Comparison of ENCODE assay signal across 9 mouse cellular contexts in the genomic region with DNA sequence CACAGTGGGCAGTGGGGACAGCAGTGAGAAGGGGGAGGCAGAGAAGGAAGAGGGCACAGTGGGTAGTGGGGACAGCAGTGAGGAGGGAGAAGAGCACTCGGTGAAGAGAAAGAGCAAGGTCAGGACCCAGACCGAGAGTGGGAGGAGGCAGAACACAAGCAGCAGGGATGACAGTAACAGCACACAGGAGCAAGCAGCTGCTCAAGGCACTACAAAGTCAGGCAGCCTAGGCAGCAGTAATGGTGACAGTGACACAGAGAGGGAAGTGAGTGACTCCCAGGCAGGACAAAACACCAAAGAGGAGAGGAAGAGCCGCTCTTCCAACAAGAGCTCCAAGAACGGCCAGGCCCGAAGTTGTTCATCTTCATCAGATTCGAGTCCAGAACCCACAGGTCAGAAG. TPM values are rescaled to one million over a fixed set of nuclear protein-coding genes. Genes with fewer than 3 reads are reported as not detected.
DNase-seq lines count a peak whose midpoint lies in the region; ATAC-seq and TF ChIP-seq lines count a peak whose summit lies in the region.
"Had no signal": no experiment of that assay in that cellular context is flagged by ENCODE, and none has a peak within 500 bp of the region (broad histone marks: within the 10 kb centered on the region; RNA-seq: fewer than 3 reads in every experiment).

No protein-coding gene starts in this region.

- no peak for TF ChIP-seq CTCF in testis, adult 2 months (IDR thresholded peaks at IDR 0.05; ENCODE audit: control insufficient read depth, insufficient read depth, insufficient replicate concordance, low read depth, low read length)

- peak overlapping the region; percentile 94 for H3K4me3 ChIP-seq in testis, adult 2 months (ENCODE audit: control insufficient read depth, low read depth, low read length)
- peak overlapping the region; percentile 68 for H3K4me3 ChIP-seq in hindbrain, embryonic 10.5 days
- H3K4me3 ChIP-seq in liver, embryonic 16.5 days (ENCODE audit: low read depth, low read length) = no peak overlapping the region

- peak overlapping the region; percentile 98 for H3K4me2 ChIP-seq in liver, embryonic 16.5 days (ENCODE audit: low read depth, low read length)

- no peaks in the 10 kb centered on the region for H3K27me3 ChIP-seq in testis, adult 2 months (ENCODE audit: control insufficient read depth, insufficient read depth, low read length)
- H3K27me3 ChIP-seq in hindbrain, embryonic 10.5 days (ENCODE audit: insufficient read depth, poor library complexity, severe bottlenecking) = no peaks in the 10 kb centered on the region
- no peaks in the 10 kb centered on the region for H3K27me3 ChIP-seq in liver, embryonic 16.5 days (ENCODE audit: control insufficient read depth, insufficient read depth, low read depth, low read length)

- no peak for ATAC-seq in liver, embryonic 16.5 days (ENCODE audit: low read depth)

- no peaks in the 10 kb centered on the region; the same call in none of the 2 replicates for H3K4me1 ChIP-seq in testis, adult 2 months (ENCODE audit: control insufficient read depth, insufficient read depth, low read length)
- H3K4me1 ChIP-seq in hindbrain, embryonic 10.5 days (replicated peaks) = peaks cover 36% of the 10 kb centered on the region
- H3K4me1 ChIP-seq in liver, embryonic 16.5 days (ENCODE audit: control insufficient read depth, low read depth, low read length) = peaks cover 22% of the 10 kb centered on the region

- WGBS in hindbrain, embryonic 10.5 days = 62% methylated on average over 6 of the region's 6 CpGs
- 86% methylated on average over 6 of the region's 6 CpGs for WGBS in liver, embryonic 16.5 days (ENCODE audit: insufficient replicate concordance)

- no peak for DNase-seq in testis, postnatal 14 days (ENCODE audit: low spot score)
- no peak for DNase-seq in hindbrain, embryonic 10.5 days (ENCODE audit: low spot score)
- DNase-seq in cerebellum, adult 9-10 months = no peak
- no peak for DNase-seq in adrenal gland, postnatal 14 days
- DNase-seq in adrenal gland, postnatal 25 days = no peak
- DNase-seq: cerebellum, postnatal 14 days had no signal

- no peak overlapping the region for H3K27ac ChIP-seq in testis, adult 2 months (ENCODE audit: control insufficient read depth, insufficient read depth, low read depth, low read length)
- H3K27ac ChIP-seq in hindbrain, embryonic 10.5 days = peak overlapping the region; percentile 95
- H3K27ac ChIP-seq in liver, embryonic 16.5 days (ENCODE audit: low read length) = no peak overlapping the region

- TF ChIP-seq POLR2A in testis, adult 2 months (IDR thresholded peaks at IDR 0.05; ENCODE audit: control insufficient read depth, low read depth, low read length) = no peak

- H3K9me3 ChIP-seq in hindbrain, embryonic 10.5 days = no peaks in the 10 kb centered on the region
- H3K9me3 ChIP-seq in liver, embryonic 16.5 days (replicated peaks; ENCODE audit: control insufficient read depth, low read length) = no peaks in the 10 kb centered on the region

- H3K36me3 ChIP-seq in testis, adult 2 months (ENCODE audit: control insufficient read depth, insufficient read depth, low read length) = peaks cover 7% of the 10 kb centered on the region
- peaks cover 77% of the 10 kb centered on the region for H3K36me3 ChIP-seq in hindbrain, embryonic 10.5 days
- peaks cover 30% of the 10 kb centered on the region for H3K36me3 ChIP-seq in liver, embryonic 16.5 days (ENCODE audit: control insufficient read depth, insufficient read depth)

- peak overlapping the region; percentile 75 for H3K9ac ChIP-seq in liver, embryonic 16.5 days (ENCODE audit: low read depth, low read length)

RNA-seq across cellular contexts. Expression of gene Ino80e, which starts 1.6 kb away (rescaled TPM):
- 74.1 and 80.9 TPM in 2 replicates for polyA plus RNA-seq in testis, adult 2 months (2012; rRNA removed)
- polyA plus RNA-seq in hindbrain, embryonic 10.5 days (2016; fragmentation: Nextera tagmentation; extraction: Ambion mirVana) = 102 and 105 TPM in 2 replicates
- 25.7 and 26.6 TPM in 2 replicates for polyA plus RNA-seq in liver, embryonic 16.5 days (2015; fragmentation: Nextera tagmentation; extraction: Ambion mirVana)
- total RNA-seq in adrenal gland, postnatal 14 days (2021) = 39.2 and 41.9 TPM in 2 replicates
- total RNA-seq in adrenal gland, postnatal 25 days (2021) = 44.4 and 50.5 TPM in 2 replicates

RNA-seq across cellular contexts. Expression of gene Hirip3, which starts 2.0 kb away (rescaled TPM):
- polyA plus RNA-seq in testis, adult 2 months (2012; rRNA removed) = 76.6 and 77.1 TPM in 2 replicates
- polyA plus RNA-seq in hindbrain, embryonic 10.5 days (2016; fragmentation: Nextera tagmentation; extraction: Ambion mirVana) = 38.7 and 48.1 TPM in 2 replicates
- 10.0 and 10.8 TPM in 2 replicates for polyA plus RNA-seq in liver, embryonic 16.5 days (2015; fragmentation: Nextera tagmentation; extraction: Ambion mirVana)
- 24.1 and 30.2 TPM in 2 replicates for total RNA-seq in adrenal gland, postnatal 14 days (2021)
- 23.2 and 39.1 TPM in 2 replicates for total RNA-seq in adrenal gland, postnatal 25 days (2021)

RNA-seq across cellular contexts. Expression of gene Doc2a, which starts 16.6 kb away (rescaled TPM):
- 1.9 and 2.2 TPM in 2 replicates for polyA plus RNA-seq in testis, adult 2 months (2012; rRNA removed)
- polyA plus RNA-seq in hindbrain, embryonic 10.5 days (2016; fragmentation: Nextera tagmentation; extraction: Ambion mirVana) = 4.9 and 5.5 TPM in 2 replicates
- polyA plus RNA-seq in liver, embryonic 16.5 days (2015; fragmentation: Nextera tagmentation; extraction: Ambion mirVana) = not detected in 2 replicates
- total RNA-seq in adrenal gland, postnatal 14 days (2021) = 0.63 and 0.64 TPM in 2 replicates
- total RNA-seq in adrenal gland, postnatal 25 days (2021) = 0.52 and 1.9 TPM in 2 replicates
- total RNA-seq: hematopoietic stem cell, adult 5-6 weeks had no signal

RNA-seq across cellular contexts. Expression of gene Taok2, which starts 20.7 kb away (rescaled TPM):
- 43.5 and 49.4 TPM in 2 replicates for polyA plus RNA-seq in testis, adult 2 months (2012; rRNA removed)
- 56.2 and 56.4 TPM in 2 replicates for polyA plus RNA-seq in hindbrain, embryonic 10.5 days (2016; fragmentation: Nextera tagmentation; extraction: Ambion mirVana)
- polyA plus RNA-seq in liver, embryonic 16.5 days (2015; fragmentation: Nextera tagmentation; extraction: Ambion mirVana) = 11.7 and 13.2 TPM in 2 replicates
- total RNA-seq in adrenal gland, postnatal 14 days (2021) = 68.8 and 79.4 TPM in 2 replicates
- total RNA-seq in adrenal gland, postnatal 25 days (2021) = 82.8 and 89.5 TPM in 2 replicates

RNA-seq across cellular contexts. Expression of gene 4930451I11Rik, which starts 32.4 kb away (rescaled TPM):
- polyA plus RNA-seq in testis, adult 2 months (2012; rRNA removed) = 103 and 114 TPM in 2 replicates
- polyA plus RNA-seq in hindbrain, embryonic 10.5 days (2016; fragmentation: Nextera tagmentation; extraction: Ambion mirVana) = not detected in 2 replicates
- not detected in 2 replicates for polyA plus RNA-seq in liver, embryonic 16.5 days (2015; fragmentation: Nextera tagmentation; extraction: Ambion mirVana)
- total RNA-seq in adrenal gland, postnatal 14 days (2021) = not detected in 2 replicates
- not detected in 2 replicates for total RNA-seq in adrenal gland, postnatal 25 days (2021)
- total RNA-seq: hematopoietic stem cell, adult 5-6 weeks had no signal
